Mouse (Mus musculus): ENCODE measurements around the gene Pla2g15. TPM values are rescaled to one million over a fixed set of nuclear protein-coding genes. Genes with fewer than 3 reads are reported as not detected.

The Pla2g15 gene
- polyA plus RNA-seq, 1 experiment from 2014 or later, result 7.9 TPM

- WGBS, result 90% methylated on average over 8 of the region's 8 CpGs
- Histone ChIP-seq H3K4me2 (replicated peaks; ENCODE audit: low read depth) (no peak overlapping the region), H3K4me1 (replicated peaks; ENCODE audit: control insufficient read depth, insufficient read depth, low read length) (no peaks in the 10 kb centered on the region), H3K36me3 (ENCODE audit: control insufficient read depth, insufficient read depth) (no peaks in the 10 kb centered on the region; the same call in 1 of the 2 replicates), H3K27ac (ENCODE audit: low read depth, low read length) (no peak overlapping the region), H3K9me3 (ENCODE audit: control insufficient read depth) (no peaks in the 10 kb centered on the region), H3K4me3 (ENCODE audit: low read depth, low read length) (no peak overlapping the region), H3K27me3 (replicated peaks; ENCODE audit: control insufficient read depth, insufficient read depth, low read length) (no peaks in the 10 kb centered on the region), H3K9ac (ENCODE audit: low read depth, low read length) (no peak overlapping the region)
- TF ChIP-seq CTCF (IDR thresholded peaks at IDR 0.05; ENCODE audit: low read depth), result no peak
- no peak for ATAC-seq
Observed at GRCm38 (mm10) chr8:106185628-106186270, 35.5 kb downstream of the Pla2g15 start.

DNA sequence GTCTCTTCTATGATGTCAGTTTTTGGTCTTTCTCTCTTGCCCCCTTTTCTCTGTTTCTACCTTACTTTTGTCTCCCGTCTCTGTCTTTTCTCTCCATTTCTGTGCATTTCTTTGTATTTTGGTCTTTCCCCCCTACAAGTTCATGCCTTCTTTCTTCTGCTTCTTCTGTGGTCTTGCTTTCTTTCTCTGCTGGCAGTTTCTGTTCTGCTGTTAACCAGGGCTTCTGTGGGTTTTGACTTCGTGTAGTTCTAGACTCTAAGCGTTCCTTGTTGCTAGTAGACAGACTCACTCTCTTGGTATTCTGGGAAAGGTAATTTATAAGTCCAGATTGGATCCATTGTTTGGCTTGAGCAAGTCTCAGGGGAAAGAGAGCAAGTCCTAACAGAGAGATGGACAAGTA is 36.2 kb downstream of the Pla2g15 start:
- H3K27ac ChIP-seq (ENCODE audit: low read depth, low read length), result no peak overlapping the region
- ATAC-seq, result no peak

GRCm38 (mm10) chr8:106189162-106189561 is 39.0 kb downstream of the Pla2g15 start:
- H3K9ac ChIP-seq (ENCODE audit: low read depth, low read length), result no peak overlapping the region
- H3K27ac ChIP-seq (ENCODE audit: low read depth, low read length), result no peak overlapping the region
- ATAC-seq, result no peak
- 90% methylated on average over 4 of the region's 4 CpGs for WGBS
- peaks cover 13% of the 10 kb centered on the region; the same call in 1 of the 2 replicates for H3K36me3 ChIP-seq (ENCODE audit: control insufficient read depth, insufficient read depth)
- H3K4me1 ChIP-seq (replicated peaks; ENCODE audit: control insufficient read depth, insufficient read depth, low read length), result no peaks in the 10 kb centered on the region
- no peak overlapping the region for H3K4me3 ChIP-seq (ENCODE audit: low read depth, low read length)
- no peaks in the 10 kb centered on the region for H3K27me3 ChIP-seq (replicated peaks; ENCODE audit: control insufficient read depth, insufficient read depth, low read length)
- no peak for TF ChIP-seq CTCF (IDR thresholded peaks at IDR 0.05; ENCODE audit: low read depth)
- H3K4me2 ChIP-seq (replicated peaks; ENCODE audit: low read depth), result no peak overlapping the region
- no peaks in the 10 kb centered on the region for H3K9me3 ChIP-seq (ENCODE audit: control insufficient read depth)

More for the DNA sequence above, 36.2 kb downstream of the Pla2g15 start:
- Histone ChIP-seq H3K4me3 (ENCODE audit: low read depth, low read length) (no peak overlapping the region), H3K4me2 (replicated peaks; ENCODE audit: low read depth) (no peak overlapping the region), H3K9me3 (ENCODE audit: control insufficient read depth) (no peaks in the 10 kb centered on the region), H3K9ac (ENCODE audit: low read depth, low read length) (no peak overlapping the region), H3K27me3 (replicated peaks; ENCODE audit: control insufficient read depth, insufficient read depth, low read length) (no peaks in the 10 kb centered on the region), H3K36me3 (ENCODE audit: control insufficient read depth, insufficient read depth) (no peaks in the 10 kb centered on the region; the same call in 1 of the 2 replicates), H3K4me1 (replicated peaks; ENCODE audit: control insufficient read depth, insufficient read depth, low read length) (no peaks in the 10 kb centered on the region)
- 83% methylated on average over 3 of the region's 3 CpGs for WGBS
- no peak for TF ChIP-seq CTCF (IDR thresholded peaks at IDR 0.05; ENCODE audit: low read depth)

- 38% methylated on average over 5 of the region's 5 CpGs for WGBS
- TF ChIP-seq CTCF (IDR thresholded peaks at IDR 0.05; ENCODE audit: low read depth), result no peak
Observed at GRCm38 (mm10) chr8:106191639-106192038, 41.4 kb downstream of the Pla2g15 start.

GRCm38 (mm10) chr8:106193162-106193561 is 43.0 kb downstream of the Pla2g15 start:
- Histone ChIP-seq H3K4me2 (replicated peaks; ENCODE audit: low read depth) (no peak overlapping the region), H3K27me3 (replicated peaks; ENCODE audit: control insufficient read depth, insufficient read depth, low read length) (no peaks in the 10 kb centered on the region), H3K9me3 (ENCODE audit: control insufficient read depth) (no peaks in the 10 kb centered on the region), H3K4me3 (ENCODE audit: low read depth, low read length) (no peak overlapping the region), H3K4me1 (replicated peaks; ENCODE audit: control insufficient read depth, insufficient read depth, low read length) (no peaks in the 10 kb centered on the region), H3K27ac (ENCODE audit: low read depth, low read length) (no peak overlapping the region), H3K36me3 (ENCODE audit: control insufficient read depth, insufficient read depth) (peaks cover 24% of the 10 kb centered on the region), H3K9ac (ENCODE audit: low read depth, low read length) (no peak overlapping the region)
- 72% methylated on average over 6 of the region's 6 CpGs for WGBS
- ATAC-seq, result no peak
- TF ChIP-seq CTCF (IDR thresholded peaks at IDR 0.05; ENCODE audit: low read depth), result no peak

More at GRCm38 (mm10) chr8:106191639-106192038, 41.4 kb downstream of the Pla2g15 start:
- Histone ChIP-seq H3K27me3 (replicated peaks; ENCODE audit: control insufficient read depth, insufficient read depth, low read length) (no peaks in the 10 kb centered on the region), H3K4me2 (replicated peaks; ENCODE audit: low read depth) (peak overlapping the region; percentile 32), H3K4me3 (ENCODE audit: low read depth, low read length) (no peak overlapping the region), H3K27ac (ENCODE audit: low read depth, low read length) (no peak overlapping the region), H3K9ac (ENCODE audit: low read depth, low read length) (no peak overlapping the region), H3K9me3 (ENCODE audit: control insufficient read depth) (no peaks in the 10 kb centered on the region), H3K36me3 (ENCODE audit: control insufficient read depth, insufficient read depth) (peaks cover 17% of the 10 kb centered on the region), H3K4me1 (replicated peaks; ENCODE audit: control insufficient read depth, insufficient read depth, low read length) (no peaks in the 10 kb centered on the region)
- peak; percentile 74 for ATAC-seq

GRCm38 (mm10) chr8:106194062-106194461 is 43.9 kb downstream of the Pla2g15 start:
- Histone ChIP-seq H3K9ac (ENCODE audit: low read depth, low read length) (no peak overlapping the region), H3K9me3 (ENCODE audit: control insufficient read depth) (no peaks in the 10 kb centered on the region), H3K36me3 (ENCODE audit: control insufficient read depth, insufficient read depth) (peaks cover 24% of the 10 kb centered on the region), H3K4me2 (replicated peaks; ENCODE audit: low read depth) (no peak overlapping the region), H3K27ac (ENCODE audit: low read depth, low read length) (no peak overlapping the region), H3K4me1 (replicated peaks; ENCODE audit: control insufficient read depth, insufficient read depth, low read length) (no peaks in the 10 kb centered on the region), H3K27me3 (replicated peaks; ENCODE audit: control insufficient read depth, insufficient read depth, low read length) (no peaks in the 10 kb centered on the region), H3K4me3 (ENCODE audit: low read depth, low read length) (no peak overlapping the region)
- TF ChIP-seq CTCF (IDR thresholded peaks at IDR 0.05; ENCODE audit: low read depth), result no peak
- WGBS, result 81% methylated on average over 5 of the region's 5 CpGs
- no peak for ATAC-seq
